Mouse (Mus musculus): ENCODE measurements at regions not wholly inside any gene's neighbourhood (a gene's known extent, or its start where the extent isn't known, plus 50 kb on each side); places are given as distances from the start of the nearest gene placed in this dataset.

DNA sequence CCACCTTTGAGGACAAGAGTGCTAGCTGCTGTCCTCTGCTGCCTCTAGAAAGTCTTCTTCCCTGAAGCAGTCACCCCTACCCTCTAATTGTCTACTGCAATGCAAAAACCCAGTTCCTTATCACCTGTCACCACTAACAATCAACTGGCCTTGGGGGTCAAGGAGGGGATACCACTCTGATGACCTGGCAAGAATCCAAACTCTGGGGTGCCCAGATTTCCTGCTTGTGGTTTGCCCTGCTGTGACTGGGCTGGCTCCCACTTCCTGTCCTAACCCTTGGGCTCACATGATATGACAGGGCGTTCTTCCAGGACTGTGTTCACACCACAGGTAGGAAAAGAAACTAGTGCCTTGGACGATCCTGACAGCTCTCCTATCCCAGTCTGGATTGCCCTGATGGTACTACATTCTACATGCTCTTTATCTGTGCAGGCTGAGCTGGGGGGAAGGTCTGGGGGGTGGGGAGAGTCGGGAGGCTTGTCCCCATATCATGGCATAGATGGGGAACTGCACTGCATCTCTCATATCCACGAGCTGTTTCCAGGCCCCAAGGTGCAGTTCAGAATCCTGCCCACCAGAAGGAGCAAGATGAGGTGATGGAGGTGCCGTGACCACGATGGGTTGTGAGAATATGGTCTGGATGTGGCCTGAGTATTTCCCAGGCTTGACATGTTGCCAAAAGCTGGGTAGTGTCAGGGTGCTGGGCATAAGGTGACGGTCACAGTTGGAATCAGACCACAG lies 81.0 kb downstream of the Maf start:
- no peak for DNase-seq

DNA sequence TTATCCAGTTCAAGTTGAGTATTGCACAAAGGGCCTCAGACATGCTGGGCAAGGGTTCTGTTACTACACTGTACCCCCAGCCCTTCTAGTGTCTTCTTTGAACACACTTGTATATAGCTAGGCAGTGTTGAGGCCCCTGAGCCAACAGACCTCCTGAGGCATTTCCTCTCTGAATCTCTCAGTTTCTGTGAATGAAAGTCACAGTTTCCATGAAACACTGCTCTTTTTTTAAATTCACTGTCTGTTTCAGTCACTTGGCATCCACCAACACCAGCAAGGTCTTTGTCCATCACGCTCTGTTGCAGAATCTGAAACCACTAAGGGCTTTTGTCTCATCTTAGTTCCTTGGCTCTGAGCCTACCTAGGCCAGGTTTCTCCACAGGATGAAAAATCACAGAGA lies 82.5 kb downstream of the Maf start:
- no peak for DNase-seq

DNA sequence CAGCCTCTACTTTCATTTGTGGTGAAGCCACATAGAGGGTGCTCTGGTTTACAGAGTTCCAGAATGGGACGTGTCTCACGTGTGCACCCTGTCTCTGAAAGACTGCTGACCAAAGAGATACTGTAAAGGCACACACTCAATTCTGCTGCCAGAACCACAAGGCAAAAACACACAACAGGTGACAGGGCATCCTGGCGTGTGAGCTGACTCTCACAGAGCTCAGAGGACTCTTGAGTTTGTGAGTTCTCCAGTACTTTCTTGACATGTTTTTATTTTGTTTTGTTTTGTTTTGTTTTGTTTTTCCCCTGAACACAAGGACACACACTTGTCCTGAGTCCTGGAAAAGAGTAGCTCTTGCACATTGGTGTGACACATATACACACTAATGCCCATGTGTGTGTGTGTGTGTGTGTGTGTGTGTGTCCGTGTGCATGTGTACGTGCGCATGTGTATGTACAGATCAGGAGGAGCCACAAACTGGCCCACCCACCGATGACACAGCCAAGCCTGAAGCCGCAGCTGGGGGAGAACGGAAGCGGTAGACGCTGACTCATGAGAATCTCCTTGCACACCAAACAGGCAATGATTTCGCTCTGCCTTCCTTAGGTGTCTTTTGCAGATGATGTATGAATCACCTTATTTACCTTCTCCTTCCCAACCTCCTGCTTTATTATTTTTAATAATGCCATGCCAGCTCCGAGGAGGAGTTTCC lies 89.4 kb downstream of the Maf start:
- DNase-seq: no peak

DNA sequence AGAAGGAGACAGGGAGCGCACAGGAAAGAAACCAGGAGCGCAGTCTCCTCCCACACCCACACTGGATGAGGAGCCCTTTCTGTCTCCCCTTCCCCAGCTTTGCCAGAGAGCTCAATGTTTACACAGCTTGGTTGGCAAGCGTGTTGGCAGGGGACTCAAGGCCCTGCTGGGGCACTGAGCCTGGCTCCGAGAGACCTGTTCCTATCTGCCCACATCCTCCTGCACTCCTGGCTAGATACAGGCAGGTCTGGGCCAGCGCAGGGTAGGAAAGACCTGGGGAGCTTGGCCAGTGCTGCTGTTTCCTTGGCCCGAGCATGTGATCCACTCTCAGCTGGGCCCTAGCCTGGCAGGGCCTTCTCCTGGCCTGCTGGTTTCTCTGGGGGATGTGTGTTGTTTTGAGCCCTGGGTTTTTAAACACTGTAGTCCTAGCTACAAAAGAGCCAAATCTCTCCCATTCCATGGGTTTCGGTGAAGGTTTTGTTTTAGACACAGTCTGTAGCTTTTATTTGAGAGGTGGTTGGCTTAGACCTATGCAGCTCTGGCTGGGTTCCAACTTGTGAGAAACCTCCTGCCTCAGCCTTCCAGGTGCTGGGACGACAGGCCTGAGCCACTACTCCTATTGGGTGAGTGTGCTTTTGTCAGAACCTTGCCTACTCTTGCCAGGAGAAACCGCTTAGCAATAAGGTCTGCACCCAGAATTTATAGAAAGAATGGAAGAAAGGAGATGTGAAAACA lies 90.6 kb downstream of the Maf start:
- no peak for DNase-seq

DNA sequence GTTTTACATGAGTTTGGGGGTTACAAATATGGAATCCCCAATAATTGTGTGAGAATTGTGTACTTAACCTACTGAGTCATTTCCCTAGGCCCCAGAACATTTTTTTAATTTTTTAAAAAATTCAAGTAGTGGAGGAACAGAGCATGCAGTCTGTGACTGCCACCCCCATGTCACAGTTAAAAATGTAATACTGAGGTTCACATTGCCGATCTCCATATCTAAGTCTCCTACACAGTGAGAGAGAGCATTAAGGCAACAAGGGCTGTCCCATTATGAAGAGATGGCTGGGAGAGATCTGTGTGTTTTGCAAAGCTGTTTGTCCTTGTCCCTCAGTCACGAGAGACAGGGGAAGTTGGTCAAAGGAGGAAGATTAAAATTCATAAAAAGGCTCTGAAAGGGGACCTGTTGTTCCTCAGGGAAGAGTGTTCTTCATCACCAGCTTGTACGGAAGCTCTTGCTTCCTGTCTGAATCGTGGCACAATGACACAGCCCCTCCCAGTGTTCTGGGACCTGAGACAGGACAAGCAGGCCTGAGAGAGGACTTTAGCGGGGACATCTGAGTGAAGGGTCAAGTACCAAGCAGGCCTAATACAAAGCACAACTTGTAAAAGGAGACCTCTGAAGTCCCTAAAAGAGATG lies 93.5 kb downstream of the Maf start:
- no peak for DNase-seq

DNA sequence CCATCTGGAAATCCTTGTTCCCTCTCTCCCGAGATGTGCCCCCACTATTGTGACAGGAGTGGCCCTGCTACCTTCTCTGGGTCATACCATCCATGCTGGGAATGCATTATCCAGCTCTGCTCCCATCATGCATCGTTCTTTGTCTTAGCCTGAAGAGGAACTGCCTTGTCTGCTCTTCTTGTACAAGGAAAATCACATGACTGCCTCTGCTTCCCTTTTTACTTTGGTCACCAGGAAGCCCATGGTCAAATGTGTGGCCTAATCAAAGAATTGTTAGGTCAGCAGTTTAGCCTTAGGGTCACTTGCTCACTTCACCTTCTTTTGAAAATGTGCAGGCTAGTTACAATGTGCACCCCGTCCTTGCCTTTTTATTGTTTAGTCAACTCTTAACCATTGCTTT lies 95.5 kb downstream of the Maf start:
- no peak for DNase-seq

DNA sequence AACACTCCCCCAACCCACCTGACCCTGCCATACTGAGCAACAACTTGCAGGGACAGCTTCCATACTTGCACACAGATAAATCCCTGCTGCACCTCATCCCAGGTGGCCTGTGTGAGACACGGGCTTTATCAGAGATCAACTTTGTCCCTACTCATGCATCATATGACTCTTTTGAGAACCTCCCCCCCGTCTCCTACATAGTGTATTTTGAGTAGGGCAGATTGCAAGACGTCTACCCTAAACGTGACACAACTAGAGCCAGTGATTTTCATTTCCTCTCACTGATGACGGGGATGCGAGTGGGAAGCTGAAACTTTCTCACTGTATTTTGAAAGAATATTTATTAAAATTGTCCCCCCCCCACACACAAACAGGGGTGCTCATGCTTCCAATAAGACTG lies 107.8 kb downstream of the Maf start:
- DNase-seq: no peak

DNA sequence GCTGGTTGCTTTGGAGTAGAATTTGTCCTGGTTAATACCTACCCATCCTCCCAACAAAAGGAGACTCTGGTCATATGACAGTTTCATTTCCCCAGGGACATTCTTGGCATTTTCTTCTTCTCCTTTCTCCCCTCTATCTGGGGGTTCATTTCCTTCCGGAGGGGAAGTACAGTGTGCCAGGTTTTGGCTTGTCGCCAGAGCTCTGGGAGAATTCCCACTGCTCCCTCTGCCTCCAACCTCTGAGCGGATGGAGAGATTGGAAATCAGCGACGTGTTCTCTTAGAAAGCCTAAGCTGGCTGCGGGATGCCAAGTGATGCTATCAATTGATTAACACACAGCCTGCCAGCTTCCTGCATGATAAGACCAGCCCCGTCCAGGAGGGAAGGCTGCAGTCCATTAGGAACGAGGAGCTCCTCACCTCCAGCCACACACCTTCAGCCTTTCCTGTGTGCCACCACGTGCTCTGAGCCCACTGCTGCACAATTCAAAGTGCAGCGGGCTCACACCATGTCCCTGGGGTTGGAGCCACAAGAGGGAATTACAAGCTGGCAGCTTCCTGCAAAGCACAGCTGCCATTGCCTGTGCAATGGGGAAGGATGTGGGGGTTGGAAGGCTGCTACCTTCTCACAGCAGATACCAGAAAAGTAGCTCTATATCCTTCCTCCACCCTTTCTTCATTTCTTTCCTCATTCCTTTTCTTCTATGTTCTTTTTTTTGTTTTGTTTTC lies 110.2 kb downstream of the Maf start:
- DNase-seq: no peak

DNA sequence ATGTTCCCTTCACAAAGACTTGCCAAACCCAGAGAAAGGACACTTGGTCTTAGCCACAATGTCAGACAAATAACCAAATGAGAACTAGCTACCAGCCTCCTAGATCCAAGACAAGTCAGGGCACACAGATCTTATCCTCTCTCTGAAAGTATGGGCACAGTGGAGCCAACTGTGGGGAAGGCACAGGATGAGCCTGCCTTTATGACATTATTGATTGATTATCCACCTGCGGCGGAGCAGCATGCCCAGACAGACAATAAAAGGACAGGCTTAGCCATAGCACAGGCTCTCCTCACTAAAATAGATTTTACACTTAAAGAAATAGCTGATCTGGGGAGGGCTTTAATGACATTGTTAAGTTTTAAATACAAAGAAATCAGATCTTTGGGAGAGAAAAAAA lies 117.9 kb downstream of the Maf start:
- no peak for DNase-seq

DNA sequence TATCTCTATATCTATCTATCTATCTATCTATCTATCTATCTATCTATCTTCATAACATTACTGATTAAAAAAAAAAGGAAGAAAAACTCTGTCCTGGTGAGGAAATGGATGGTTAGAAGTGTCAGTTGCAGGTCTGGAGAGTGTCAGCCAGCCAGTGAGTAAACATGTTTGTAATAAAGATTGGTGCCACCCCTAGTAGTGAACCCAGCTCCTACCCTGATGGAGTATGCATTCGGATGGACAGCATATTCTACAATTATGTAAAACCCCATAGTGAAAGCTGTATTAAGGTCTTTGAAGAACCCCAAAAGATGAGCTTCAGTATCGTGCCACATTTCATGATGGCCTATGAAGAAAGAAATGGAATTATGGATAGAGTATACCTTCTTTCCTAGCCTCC lies 118.5 kb downstream of the Maf start:
- no peak for DNase-seq

DNA sequence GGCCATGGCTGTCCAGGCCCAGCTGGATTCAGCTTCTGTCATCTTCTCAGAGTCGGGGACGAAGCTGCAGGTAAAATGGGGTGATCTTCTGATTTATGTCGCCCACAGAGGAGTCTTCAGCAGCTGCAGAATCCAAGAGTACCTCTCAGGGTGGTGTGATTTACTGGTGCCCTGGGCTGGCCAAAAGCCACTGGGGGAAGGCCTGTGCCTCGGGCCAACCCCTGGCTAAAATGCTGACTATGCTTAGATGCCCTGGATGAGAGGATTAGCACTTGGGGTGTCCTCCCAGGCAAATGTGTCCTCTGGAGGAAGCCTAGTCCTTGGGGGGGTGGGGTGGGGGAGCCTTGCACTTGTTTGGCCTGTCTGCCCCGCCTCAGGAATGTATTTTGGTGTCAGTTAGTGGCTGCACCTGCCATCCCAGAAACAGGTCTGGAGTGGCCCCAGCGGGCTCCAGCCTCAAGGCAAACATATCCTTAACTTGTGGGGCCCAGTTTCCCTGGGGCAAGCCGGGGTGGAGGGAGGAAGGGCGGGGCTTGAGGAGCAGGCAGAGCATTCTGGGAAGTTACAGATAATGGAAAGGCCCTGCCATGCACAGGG lies 123.2 kb downstream of the Maf start:
- no peak for DNase-seq

DNA sequence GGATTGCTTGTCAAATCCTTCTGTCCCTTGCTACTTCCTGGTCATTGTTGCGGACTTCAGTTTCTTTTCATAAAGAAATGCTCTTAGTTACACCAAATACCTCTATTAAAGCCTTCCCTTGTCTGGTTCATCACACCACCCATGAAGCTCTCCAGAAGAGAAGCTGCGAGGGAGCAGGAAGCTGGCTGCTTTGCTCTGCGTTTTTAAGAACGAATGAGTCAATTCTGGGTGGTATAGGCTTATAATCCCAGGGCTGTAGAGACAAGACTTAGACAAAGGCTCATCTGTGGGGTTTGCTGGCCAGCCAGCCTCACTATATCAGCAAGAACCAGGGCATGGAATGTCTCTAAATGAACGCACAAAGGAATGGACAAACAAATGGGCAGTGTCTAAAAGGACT lies 124.4 kb downstream of the Maf start:
- no peak for DNase-seq

DNA sequence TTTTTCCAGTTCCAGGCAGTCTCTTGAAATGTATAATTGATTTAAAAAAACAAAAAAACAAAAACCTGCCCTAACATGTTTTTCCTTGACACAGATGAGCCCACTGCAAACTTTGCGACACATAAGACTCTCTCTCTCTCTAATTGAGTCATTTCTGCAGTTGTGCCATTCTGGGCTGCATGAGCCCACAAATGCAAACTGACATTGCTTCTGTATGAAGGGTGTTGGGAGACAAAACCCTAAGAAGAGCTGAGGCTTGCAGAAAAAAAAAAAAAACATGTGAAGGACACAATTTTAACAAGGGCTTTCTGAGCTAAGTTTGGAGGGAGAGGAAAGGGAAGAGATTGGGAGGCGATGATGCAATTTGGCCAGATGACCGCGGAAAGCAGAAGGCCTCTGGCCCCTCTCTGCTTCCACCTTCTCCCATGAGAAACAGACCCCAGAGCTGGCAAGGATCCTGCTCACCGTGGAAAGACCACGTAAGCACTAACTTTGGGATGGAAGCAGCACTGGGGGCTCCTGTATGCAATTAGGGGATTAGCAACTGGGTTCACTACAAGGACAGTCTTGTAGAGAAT lies 125.6 kb downstream of the Maf start:
- no peak for DNase-seq

DNA sequence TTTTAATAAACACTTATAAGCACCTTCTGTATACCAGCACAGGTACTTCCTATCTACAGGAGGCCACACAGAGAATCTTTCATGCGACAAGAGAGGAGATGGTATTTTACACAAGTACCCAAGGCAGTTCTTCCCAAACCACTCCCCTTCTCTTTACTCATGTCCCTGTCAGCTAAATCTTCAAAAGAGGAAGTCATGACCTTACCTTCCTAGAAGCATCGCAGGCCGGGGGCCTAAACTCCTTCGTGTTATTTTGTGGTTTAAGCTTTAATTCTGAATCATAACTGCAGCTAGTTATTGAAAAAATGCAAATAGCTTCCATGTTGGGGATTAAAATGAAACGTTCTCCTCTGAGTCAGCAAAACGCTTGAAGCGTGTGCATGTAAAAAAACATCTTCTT lies 139.2 kb downstream of the Maf start:
- no peak for DNase-seq

DNA sequence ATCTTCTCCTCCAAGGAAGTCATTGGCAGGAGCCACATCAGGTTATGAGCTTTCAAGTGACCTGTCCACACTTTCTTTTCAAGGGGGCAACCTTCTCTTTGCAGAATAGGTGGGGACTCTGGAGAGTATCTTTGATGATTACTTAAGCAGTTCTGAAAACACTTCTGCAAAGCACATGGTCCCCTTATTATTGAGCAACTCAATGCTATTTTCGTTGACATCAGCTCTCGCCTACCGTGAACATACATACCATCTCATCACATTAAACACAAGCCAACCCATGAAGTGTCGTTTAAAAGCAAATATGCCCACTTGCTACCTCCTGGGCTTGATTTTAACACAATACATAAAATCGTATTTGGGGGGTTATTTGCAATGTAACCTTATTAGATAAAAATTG lies 141.8 kb downstream of the Maf start:
- no peak for DNase-seq

DNA sequence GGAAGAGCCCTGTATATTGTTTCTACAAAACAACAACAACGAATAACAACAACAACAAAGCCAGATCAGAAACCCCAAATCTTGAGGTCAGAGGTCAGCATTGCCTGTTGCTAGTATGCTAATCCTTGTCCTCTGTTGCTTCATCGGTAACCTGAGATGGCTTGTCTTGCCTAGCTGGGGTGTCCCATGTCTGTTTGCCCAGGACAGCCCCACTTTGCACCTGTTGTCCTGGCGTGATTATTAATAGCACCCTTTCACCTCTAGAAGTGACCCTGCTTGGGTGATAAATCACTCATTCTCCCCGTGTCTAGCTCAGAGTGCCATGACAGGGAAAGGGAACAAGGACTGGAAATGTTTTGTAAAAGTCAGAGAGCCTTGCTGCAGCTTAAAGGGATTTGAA lies 145.2 kb downstream of the Maf start:
- DNase-seq: no peak

DNA sequence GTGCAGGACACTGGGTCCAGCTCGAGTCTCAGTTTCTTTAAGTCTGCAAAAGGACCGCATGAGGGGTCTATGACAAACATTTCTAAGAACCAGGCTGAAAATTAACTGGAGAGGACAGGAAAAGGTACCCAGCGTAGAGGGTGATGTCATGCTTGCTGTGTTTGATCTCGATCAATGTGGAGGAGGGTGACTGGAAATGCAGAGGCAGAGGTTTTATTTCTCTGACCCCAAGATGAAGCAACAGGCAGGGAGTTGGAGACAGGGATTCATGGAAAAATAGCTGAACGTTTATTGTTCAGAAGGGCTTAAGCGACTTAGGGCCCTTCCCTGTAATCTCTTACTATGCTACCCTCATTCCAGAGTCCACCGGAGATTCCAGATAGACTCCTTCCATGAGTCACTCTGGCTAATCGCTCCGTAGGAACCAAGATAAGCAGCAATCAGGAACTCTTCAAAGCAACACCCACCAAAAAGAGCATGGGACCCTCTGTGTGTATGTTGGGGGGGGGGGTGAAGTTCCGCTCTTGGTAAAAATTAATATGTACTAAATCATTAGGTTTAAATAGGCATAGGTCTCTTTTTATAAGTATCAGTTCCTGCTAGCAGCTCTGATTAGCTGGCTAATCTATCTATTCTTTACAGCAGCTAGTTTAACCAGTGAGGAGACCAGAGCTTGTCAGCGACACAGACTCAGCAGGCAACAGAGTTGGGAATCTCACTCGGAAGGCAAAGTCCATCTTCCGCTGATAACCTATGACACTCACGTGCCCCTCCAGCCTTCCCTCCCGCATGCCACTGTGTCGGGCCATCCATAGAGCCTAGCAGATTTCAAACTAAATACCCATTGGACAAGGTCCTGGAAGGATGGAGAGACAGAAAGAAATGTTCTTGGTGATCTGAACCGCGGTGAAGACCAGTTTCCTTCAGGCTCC lies 146.3 kb downstream of the Maf start:
- DNase-seq: no peak

DNA sequence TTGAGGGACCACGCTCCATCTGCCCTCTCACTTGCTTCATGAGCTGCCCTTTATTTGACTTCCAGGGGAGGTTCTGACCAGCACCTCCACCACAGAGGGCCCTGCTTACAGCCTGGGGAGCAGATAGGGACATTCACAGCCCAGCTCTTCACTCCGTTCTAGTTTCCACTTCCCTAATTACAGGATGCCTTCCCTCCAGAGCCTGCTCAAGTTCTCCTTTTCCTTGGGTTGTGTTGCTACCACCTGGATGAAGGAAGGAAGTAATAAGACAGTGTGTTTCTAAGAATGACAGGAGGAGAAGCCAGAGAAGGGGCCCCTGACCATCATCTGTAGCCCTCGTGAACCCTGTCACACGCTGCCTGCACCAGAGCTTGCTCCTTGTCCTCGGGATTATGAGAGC lies 152.1 kb downstream of the Maf start:
- no peak for DNase-seq

DNA sequence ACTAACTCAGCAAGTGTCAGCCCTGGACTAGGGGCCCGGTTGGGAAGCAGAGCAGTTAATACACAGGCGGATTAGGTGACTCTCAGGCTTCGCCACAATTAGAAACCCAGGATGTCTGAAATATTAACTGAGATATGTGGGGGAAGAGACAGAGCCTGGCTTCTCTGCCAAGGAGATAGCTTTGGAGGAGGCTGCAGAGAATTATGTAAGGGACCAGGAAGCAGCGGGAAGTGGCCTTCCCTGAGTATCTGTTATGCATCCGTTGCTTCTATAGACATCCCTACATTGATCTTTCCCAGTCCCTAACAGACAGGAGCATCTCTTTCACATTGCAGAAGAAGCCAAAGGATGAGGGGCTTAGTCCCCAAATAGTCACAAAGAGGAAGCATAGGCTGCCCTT lies 153.4 kb downstream of the Maf start:
- no peak for DNase-seq

DNA sequence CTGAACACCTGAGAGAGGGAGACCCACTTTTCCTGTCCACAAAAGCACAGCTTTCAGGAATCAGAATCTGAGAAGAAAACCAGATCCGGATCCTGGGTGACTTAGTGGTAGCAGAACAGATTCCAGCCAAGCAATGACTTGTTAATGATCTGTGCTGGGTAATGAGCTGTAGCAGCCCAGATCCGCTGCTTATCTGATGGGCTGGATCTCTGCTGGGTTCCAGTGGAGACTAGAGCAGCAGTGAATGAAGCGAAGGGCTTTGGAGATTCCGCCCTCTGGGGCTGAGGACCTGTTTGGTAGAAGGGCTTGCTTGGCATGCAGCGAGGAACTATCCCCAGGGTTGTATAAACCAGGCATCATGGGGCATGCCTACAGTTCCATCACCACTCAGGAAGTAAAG lies 156.3 kb downstream of the Maf start:
- peak; percentile 14 for DNase-seq

DNA sequence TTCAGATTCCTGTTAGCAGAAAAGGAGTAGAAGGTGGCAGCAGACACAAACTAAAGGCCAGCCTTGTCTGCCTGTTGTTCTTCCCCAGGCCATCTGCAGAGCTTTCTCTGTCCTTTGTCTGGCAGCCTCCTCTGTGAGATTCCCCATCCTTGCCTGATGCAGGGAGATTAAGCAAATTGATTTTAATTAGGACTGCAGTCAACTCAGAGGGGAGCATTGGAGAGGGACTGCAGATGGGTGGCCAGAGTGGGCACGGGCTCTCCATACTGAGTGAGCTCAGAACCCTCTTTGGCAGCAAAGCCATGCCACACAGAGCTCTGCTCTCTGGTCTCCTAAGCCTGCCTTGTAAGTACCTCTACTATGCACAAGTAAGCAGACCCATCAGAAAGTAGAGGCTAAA lies 158.5 kb downstream of the Maf start:
- no peak for DNase-seq
